Mouse (Mus musculus) urinary bladder, postnatal 25 days (tissue): ENCODE data around the gene Gm21970.
A peak's percentile ranks its signal among the peaks of the same experiment; 100 is the strongest.

Source experiments
- DNase-seq: peaks from one replicate; pipeline ENCODE4 v3.0.0; 2022; ENCODE audit warnings: low spot score

The Gm21970 gene

DNA sequence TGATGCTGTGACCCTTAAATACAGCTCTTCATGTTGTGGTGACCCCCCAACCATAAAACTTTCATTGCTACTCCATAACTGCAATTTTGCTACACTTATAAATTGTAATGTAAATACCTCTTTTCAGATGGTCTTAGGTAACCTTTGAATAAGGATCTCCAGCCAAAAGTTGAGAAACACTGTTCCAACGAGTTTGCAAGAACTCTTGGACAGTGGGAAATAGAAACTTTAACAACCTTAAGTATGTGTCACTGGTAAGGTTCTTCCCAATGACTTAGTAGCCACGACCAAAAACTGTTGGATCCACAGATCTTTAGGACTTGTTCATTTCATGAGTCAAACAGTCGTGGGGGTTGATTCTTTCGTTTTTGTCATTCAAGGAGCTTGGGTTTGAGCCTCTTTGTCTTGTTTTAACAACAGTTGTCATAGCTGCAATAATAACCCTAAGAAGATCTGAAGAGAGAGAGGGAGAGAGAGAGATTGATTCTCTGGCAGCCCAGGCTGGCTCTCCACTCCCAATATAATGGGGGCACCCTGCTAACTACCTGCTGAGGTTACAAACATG, 72.4 kb downstream of the Gm21970 start:
- DNase-seq = no peak

DNA sequence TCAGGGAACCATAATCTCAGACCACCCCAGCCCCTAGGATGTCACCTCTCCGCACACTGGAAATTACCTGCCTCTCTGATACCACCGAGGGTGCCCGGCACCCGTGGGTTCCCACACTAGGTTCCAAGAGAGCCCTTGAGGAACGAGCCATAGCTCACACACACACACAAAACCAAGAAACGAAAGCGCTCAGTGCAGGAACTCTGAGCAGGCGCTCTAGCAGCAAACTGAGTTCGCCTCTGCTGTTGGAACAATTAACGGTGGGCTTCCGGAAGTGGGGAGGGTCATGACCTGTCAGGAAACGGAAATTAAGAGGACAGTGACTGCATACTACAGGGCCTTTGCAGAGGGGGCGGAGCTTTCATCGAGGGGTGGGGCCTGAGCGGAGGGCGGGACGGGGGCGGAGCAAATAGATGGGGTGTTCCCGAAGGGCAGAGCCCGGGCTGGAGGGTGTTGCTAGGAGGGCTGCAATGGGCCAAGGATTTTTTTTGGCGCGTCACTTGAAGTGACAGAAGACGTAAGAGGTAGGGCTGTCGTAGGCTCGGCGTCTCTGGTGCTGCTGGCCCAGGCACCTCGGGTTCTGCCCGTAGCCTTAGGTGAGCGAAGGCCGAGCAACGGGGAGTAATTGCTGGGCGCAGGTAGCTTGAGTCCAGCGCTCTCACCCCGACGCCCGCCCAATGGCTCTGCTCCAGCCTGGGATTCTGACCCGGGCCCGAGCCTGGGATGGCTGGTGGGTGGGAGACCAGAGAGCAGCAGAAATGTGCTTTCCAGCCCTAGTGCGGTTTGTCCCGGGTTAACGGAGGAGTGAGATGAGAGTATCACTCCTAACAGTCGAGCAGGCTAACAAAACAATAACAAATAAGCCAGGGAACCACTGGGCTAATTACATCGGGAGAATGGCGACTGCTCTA, 73.3 kb downstream of the Gm21970 start:
- peak; percentile 84 for DNase-seq

DNA sequence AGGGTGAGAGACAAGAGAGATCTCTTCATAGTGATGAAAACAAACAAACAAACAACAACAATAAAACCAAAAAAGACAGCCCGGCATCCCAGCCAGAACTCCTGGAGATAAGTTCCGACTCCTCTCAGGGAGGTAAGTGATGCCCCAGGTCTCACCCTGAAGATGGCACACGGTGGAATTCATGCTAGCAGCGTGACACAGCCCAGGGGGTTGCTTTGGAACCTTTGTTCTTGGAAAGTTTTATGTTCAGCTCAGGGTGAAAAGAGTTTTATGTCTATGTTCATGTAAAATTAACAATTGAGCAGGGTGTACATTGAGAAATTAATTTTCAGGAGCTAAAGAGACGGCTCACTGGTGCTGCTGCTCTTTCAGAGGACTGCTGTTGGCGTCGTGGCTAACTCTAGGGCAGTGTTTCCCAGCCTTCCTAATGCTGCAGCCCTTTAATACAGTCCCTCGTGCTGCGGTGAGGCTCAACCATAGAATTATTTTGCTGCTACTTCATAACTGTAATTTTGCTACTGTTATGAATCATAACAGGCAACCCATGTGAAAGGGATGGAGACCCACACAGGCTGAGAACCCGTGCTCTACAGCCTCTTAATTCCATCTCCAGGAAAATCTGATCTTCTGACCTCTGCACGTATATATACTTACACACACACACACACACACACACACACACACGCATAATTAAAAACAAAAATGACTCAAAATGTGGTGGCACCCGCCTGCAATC, 74.2 kb downstream of the Gm21970 start:
- no peak for DNase-seq

DNA sequence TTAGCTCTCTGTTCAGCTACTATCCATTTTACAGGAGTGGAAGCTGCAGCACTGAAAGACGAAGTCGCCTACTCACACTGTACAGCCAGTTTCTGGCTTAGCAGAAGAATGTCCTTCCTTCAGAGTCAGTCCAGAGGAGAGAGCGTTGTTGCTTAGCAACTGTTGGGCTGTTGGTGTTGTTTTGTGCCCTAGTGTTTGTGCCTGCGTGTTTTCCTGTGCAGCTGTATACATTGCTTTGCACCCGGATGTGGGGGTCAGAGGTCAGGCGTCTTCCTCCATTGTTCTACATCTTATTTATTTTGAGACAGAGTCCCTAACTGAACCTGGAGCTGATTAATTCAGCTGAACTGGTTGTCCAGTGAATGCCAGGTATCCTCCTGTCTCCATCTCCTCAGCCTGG, 75.0 kb downstream of the Gm21970 start:
- DNase-seq = no peak
